Comparison of ENCODE assay signal across 8 mouse cellular contexts in the genomic region with DNA sequence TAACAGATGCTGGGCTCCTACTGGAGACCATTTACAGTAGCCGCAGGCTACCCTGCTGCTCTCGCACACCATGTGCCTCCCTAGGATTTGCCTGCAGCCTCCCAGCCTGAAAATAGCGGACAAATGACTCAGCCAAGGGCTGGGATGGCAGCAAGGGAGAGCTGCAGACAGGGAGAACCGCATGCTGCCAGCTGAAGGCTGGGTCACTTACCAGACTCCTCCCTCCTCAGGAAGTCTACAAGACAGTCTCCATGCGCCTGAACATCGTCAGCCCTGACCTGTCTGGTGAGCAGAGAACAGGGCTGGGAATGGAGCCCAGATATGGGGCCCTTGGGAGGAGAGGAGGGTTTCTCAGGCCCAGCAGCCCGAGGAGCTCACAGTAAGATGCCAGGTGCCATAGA. TPM values are rescaled to one million over a fixed set of nuclear protein-coding genes. Genes with fewer than 3 reads are reported as not detected.
DNase-seq lines count a peak whose midpoint lies in the region.

No protein-coding gene starts in this region.

- intact Hi-C loops in left cerebral cortex, postnatal 4 days (cut with DNase I) = no loop called here
- intact Hi-C loops in gastrocnemius, postnatal 14 days (cut with DNase I; ENCODE audit: low total_unique reads) = loop anchor here (5.0 kb wide), 1 partner anchor 38 kb away; no protein-coding TSS in a partner anchor

- DNase-seq in left cerebral cortex, adult 18-20 months (ENCODE audit: low spot score in 2 of 2) = peak; percentile 54 to 73
- no peak for DNase-seq in left cerebral cortex, postnatal 4 days
- DNase-seq in adipocyte (ENCODE audit: low spot score) = peak; percentile 78
- DNase-seq in gastrocnemius, postnatal 14 days = peak; percentile 57
- peak; percentile 48 to 68 for DNase-seq in left cerebral cortex, adult 9 months (ENCODE audit: low spot score in 2 of 2)
- DNase-seq in spleen, adult 18-20 months = no peak
- no peak for DNase-seq in natural killer cell, adult 2 months (ENCODE audit: low spot score in 2 of 2)
- DNase-seq in cerebellum, adult 9-11 months = no peak

RNA-seq across cellular contexts. Expression of a gene that starts 23.9 kb away (rescaled TPM):
- 1 to 10 TPM; 7.6 to 9.0 TPM for total RNA-seq in left cerebral cortex, adult 18-20 months (2021)
- 10 to 100 TPM; 26.3 to 30.0 TPM for total RNA-seq in left cerebral cortex, postnatal 4 days (2021)
- 10 to 100 TPM in 1 of 2 experiments, 1 to 10 TPM in 1; 6.7 to 11.1 TPM for total RNA-seq in gastrocnemius, postnatal 14 days (2021)

RNA-seq across cellular contexts. Expression of a gene that starts 32.8 kb away (rescaled TPM):
- total RNA-seq in left cerebral cortex, adult 18-20 months (2021) = 100 to 1,000 TPM; 128 to 133 TPM
- total RNA-seq in left cerebral cortex, postnatal 4 days (2021) = 10 to 100 TPM; 87.8 to 88.0 TPM
- 10 to 100 TPM; 21.3 to 23.9 TPM for total RNA-seq in gastrocnemius, postnatal 14 days (2021)

RNA-seq across cellular contexts. Expression of a gene that starts 33.7 kb away (rescaled TPM):
- total RNA-seq in left cerebral cortex, adult 18-20 months (2021) = 10 to 100 TPM; 18.4 to 19.9 TPM
- 10 to 100 TPM; 21.2 to 26.1 TPM for total RNA-seq in left cerebral cortex, postnatal 4 days (2021)
- 10 to 100 TPM; 46.8 to 49.3 TPM for total RNA-seq in gastrocnemius, postnatal 14 days (2021)

RNA-seq across cellular contexts. Expression of a gene that starts 40.8 kb away (rescaled TPM):
- total RNA-seq in left cerebral cortex, adult 18-20 months (2021) = 10 to 100 TPM; 27.9 to 35.5 TPM
- 10 to 100 TPM; 33.1 to 37.2 TPM for total RNA-seq in left cerebral cortex, postnatal 4 days (2021)
- 10 to 100 TPM; 10.2 to 16.1 TPM for total RNA-seq in gastrocnemius, postnatal 14 days (2021)

RNA-seq across cellular contexts. Expression of a gene that starts 58.5 kb away (rescaled TPM):
- 100 to 1,000 TPM; 151 to 160 TPM for total RNA-seq in left cerebral cortex, adult 18-20 months (2021)
- total RNA-seq in left cerebral cortex, postnatal 4 days (2021) = 100 to 1,000 TPM; 100 to 106 TPM
- 1,000 to 10,000 TPM; 1,800 to 1,917 TPM for total RNA-seq in gastrocnemius, postnatal 14 days (2021)

Comparison
In these comparisons a context has a peak if more than half of its experiments do, and no peak if none do; other contexts are left out.
1. DNase-seq: peak in left cerebral cortex, adult 18-20 months (2 of 2), adipocyte (single experiment), gastrocnemius, postnatal 14 days (single experiment) and left cerebral cortex, adult 9 months (2 of 2); none in left cerebral cortex, postnatal 4 days (single experiment), spleen, adult 18-20 months (0 of 2), natural killer cell, adult 2 months (0 of 2) and cerebellum, adult 9-11 months (single experiment).